Mouse (Mus musculus) heart, postnatal 0 days (tissue): Measurements from ENCODE around the gene Alkbh1. TPM values are rescaled to one million over a fixed set of nuclear protein-coding genes. Genes with fewer than 3 reads are reported as not detected.
"Not testable (repeated sequence)": the region's sequence is repeated elsewhere in the genome, so short reads cannot be mapped to it uniquely, and the experiment has no call there.

Experiments
- ATAC-seq: fragments of 200-750 bp; cut with Nextera tagmentation; 2 replicates; pipeline ENCODE4 v1.8.0; 2017; ENCODE audit warnings: low read depth, moderate number of reproducible peaks, moderate library complexity; ENCODE audit not compliant: insufficient read depth
- DNase-seq: peaks from one replicate; pipeline ENCODE4 v3.0.0-alpha.2; 2016; ENCODE audit warnings: low spot score
- H3K27ac ChIP-seq: fragments of 300-500 bp; sonication (generic); 2 replicates; pipeline ENCODE4 v1.5.1; 2014; ENCODE audit warnings: low read depth, mild to moderate bottlenecking
- H3K27me3 ChIP-seq: fragments of 300-500 bp; sonication (generic); 2 replicates; pipeline ENCODE4 v1.6.1; 2014; ENCODE audit warnings: low read length, mixed read lengths; ENCODE audit not compliant: control insufficient read depth, insufficient read depth
- H3K36me3 ChIP-seq: fragments of 300-500 bp; sonication (generic); replicated peaks from 2 replicates; pipeline ENCODE4 v1.6.1; 2014; ENCODE audit warnings: low read length, mixed read lengths; ENCODE audit not compliant: control insufficient read depth, insufficient read depth
- H3K4me1 ChIP-seq: fragments of 300-500 bp; sonication (generic); 2 replicates; pipeline ENCODE4 v1.6.1; 2014; ENCODE audit warnings: antibody characterized with exemption; ENCODE audit not compliant: control insufficient read depth, insufficient read depth
- H3K4me2 ChIP-seq: fragments of 300-500 bp; sonication (generic); 2 replicates; pipeline ENCODE4 v1.6.1; 2014; ENCODE audit warnings: low read depth, mild to moderate bottlenecking, low read length, moderate library complexity
- H3K4me3 ChIP-seq: fragments of 300-500 bp; sonication (generic); 2 replicates; pipeline ENCODE4 v1.5.1; 2014; ENCODE audit warnings: low read depth, low read length
- H3K9ac ChIP-seq: fragments of 300-500 bp; sonication (generic); replicated peaks from 2 replicates; pipeline ENCODE4 v1.6.1; 2014; ENCODE audit warnings: low read depth, low read length, mixed read lengths
- H3K9me3 ChIP-seq: fragments of 300-500 bp; sonication (generic); replicated peaks from 2 replicates; pipeline ENCODE4 v1.6.1; 2016; ENCODE audit warnings: low read length; ENCODE audit not compliant: control insufficient read depth
- CTCF ChIP-seq: IDR thresholded peaks from 2 replicates; pipeline ENCODE4 v1.5.1; 2016; ENCODE audit warnings: antibody characterized with exemption, control low read depth, low read depth
- EP300 ChIP-seq: IDR thresholded peaks from 2 replicates; pipeline ENCODE4 v1.6.1; 2016; ENCODE audit warnings: antibody characterized with exemption, low read depth
- WGBS: fragments of 180-500 bp; shearing (Covaris S2); extraction: QIAGEN DNeasy Blood & Tissue Kit; methylation state at CpG from one replicate; pipeline ENCODE4 v1.1.7; 2014; 5-methylcytosine and 5-hydroxymethylcytosine counted together
- polyA plus RNA-seq: library from polyadenylated mRNA; unstranded; fragments of >200 nt; fragmentation: Nextera tagmentation; extraction: Ambion mirVana; gene quantifications from 2 replicates; pipeline ENCODE4 v1.2.1, GENCODE M21; 2015
- total RNA-seq: library from RNA; depleted of rRNA; stranded (reverse); fragments of >200 nt; gene quantifications from 2 replicates; pipeline ENCODE4 v1.2.3, GENCODE M21; 2014; ENCODE audit warnings: low replicate concordance; rRNA removed

The Alkbh1 gene
- total RNA-seq (26.2 and 26.6 TPM in 2 replicates), polyA plus RNA-seq (14.3 and 17.7 TPM in 2 replicates)

DNA sequence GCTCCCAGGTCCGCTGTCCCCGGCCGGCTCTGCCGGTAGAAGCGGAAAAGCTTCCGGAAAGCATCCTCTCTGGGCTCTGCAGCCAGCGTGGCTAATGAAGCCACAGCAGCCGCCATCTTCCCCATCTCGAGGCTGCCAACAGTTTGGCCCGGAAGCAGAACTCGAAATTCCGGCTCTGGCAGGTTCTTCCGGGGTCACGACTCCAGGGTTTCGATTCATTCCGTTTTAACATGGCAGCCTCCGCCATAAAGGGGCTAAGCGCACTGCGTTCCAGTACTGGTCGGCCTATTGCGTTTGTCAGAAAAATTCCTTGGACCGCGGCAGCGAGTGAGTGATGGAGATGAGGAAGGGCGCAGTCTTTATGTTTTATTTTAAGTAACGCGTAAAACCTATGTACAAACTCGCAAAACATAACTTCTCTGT, at the start of gene Alkbh1, which contains the start of gene Slirp:
TSS of gene Alkbh1 (minus strand) at position 318 of the 423 bp plus-strand sequence.
TSS of gene Slirp (plus strand) at position 197 of the 423 bp plus-strand sequence.
- H3K4me3 ChIP-seq, result peak within 1 kb of the TSS; percentile 94
- H3K9ac ChIP-seq, result peak within 1 kb of the TSS; percentile 77
- H3K4me2 ChIP-seq, result peak within 1 kb of the TSS; percentile 82
- peaks cover 19% of the 10 kb centered on the region for H3K4me1 ChIP-seq
- WGBS, result under 1% methylated on average over 28 of the region's 28 CpGs
- TF ChIP-seq CTCF, result no peak
- TF ChIP-seq EP300, result 0 out of 2 replicates have a peak, but pooled peaks have one; percentile 35
- H3K9me3 ChIP-seq, result no peaks in the 10 kb centered on the region
- ATAC-seq, result peak; percentile 94
- H3K27ac ChIP-seq, result peak within 1 kb of the TSS; percentile 86
- H3K27me3 ChIP-seq, result no peaks in the 10 kb centered on the region
- peak; percentile 96 for DNase-seq
- peaks cover 51% of the 10 kb centered on the region for H3K36me3 ChIP-seq

DNA sequence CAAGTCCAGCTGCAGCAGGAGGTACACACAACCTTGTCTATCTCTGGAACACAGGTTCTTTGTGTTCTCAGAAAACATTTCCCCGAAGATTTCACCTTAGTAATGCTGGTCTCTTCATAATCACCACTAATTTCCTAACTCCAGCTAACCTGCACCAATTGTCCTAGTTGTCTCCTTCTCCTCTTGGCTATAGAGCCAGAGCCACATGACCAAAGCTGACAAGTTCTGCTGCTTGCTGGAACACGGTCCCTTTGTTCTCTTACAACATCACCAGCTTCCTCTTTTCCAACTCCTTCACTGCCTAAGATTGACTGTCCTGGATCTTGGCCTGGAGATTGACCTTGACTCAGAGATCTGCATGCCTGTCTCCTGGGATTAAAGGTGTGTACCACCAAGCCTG, 44.9 kb upstream of the Alkbh1 start:
- WGBS, result 50% methylated on average over 2 of the region's 2 CpGs
- not testable (repeated sequence) for H3K4me3 ChIP-seq, ATAC-seq

DNA sequence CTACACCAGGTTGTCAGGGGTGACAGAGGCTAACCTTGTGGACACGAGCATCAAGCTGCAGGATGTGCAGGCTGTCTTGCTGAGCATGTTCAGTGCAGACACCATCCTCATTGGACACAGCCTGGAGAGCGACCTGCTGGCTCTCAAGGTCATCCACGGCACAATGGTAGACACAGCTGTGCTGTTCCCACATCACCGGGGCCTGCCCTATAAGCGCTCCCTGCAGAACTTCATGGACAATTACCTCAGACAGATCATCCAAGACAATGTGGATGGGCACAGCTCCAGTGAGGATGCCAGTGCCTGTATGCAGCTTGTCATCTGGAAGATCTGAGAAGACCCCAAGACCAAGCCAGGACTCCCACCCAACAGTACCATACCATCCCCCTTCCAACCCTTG, 38.7 kb upstream of the Alkbh1 start:
- H3K4me3 ChIP-seq, H3K9me3 ChIP-seq, DNase-seq, H3K9ac ChIP-seq, ATAC-seq, H3K27ac ChIP-seq, H3K27me3 ChIP-seq, H3K4me1 ChIP-seq, H3K36me3 ChIP-seq, H3K4me2 ChIP-seq: not testable (repeated sequence)
- WGBS, result 87% methylated on average over 5 of the region's 5 CpGs

More for the DNA sequence above, 44.9 kb upstream of the Alkbh1 start:
- not testable (repeated sequence) for H3K36me3 ChIP-seq, H3K27me3 ChIP-seq, H3K4me2 ChIP-seq, H3K9me3 ChIP-seq, H3K27ac ChIP-seq, H3K4me1 ChIP-seq, H3K9ac ChIP-seq, DNase-seq

DNA sequence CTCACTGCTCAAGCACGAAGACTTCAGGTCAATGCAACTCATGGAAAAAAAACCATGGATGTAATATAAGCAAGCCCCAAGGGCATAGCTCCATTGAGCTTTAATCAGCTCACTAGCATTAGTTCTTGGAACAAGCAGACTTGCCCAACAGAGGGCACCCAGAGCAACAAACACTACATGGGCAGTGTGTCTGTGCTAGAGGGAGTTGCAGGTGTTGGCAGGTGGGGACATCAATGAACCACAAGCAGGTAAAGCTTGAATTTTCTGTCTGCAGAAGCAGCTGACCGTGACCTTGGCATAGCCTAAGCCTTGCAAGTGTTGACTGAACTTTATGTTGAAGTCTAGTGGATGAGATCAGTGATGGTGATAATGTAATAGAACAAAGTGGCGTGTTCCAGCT, 30.9 kb upstream of the Alkbh1 start:
- no peak overlapping the region for H3K9ac ChIP-seq
- no peak overlapping the region for H3K4me3 ChIP-seq
- no peaks in the 10 kb centered on the region for H3K36me3 ChIP-seq
- WGBS, result 69% methylated on average over 3 of the region's 3 CpGs
- no peaks in the 10 kb centered on the region for H3K27me3 ChIP-seq
- no peak overlapping the region for H3K4me2 ChIP-seq
- H3K9me3 ChIP-seq, result no peaks in the 10 kb centered on the region
- H3K27ac ChIP-seq, result no peak overlapping the region
- H3K4me1 ChIP-seq, result peaks cover 12% of the 10 kb centered on the region
- TF ChIP-seq CTCF (no peak), EP300 (no peak)
- ATAC-seq, result no peak
- DNase-seq, result no peak

DNA sequence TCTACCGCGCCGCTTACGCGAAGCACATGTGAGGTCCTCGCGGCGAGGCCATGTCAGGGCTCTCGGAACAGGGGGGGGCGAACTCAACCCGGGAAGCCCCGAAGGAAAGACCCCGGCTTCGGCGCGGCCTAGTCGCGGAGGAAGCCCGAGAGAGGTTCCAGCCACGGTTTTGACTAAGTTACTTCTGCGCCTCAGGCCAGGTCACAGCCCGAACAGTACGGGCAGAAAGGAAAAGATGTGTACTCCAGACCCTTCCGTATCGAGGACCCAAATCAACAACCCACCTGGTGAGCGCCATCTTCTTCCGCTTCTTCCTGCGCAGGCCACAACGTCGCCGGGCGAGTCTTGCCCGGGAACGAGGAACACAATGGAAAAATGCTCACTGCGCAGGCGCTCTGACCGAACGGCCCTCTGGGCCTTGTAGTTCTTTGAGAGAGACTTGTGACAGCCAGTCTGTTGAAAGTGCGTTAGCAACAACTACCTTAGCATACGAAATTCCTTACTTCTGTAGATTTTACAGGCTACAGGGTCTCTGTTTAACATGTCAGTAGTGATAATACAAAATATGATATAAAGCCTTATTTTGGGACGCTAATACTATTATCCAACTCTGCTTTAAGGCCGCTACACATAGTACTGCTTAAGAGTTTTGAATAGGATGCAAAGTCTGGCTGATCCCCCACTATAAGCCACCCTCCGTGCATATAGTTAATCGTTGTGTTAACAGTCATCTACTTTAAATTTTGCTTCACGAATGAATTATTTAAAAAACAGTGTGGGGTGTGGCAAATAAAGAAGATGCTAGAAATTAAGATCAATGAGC, 28.4 kb upstream of the Alkbh1 start, which contains the start of gene Snw1:
TSS of gene Snw1 (minus strand) at position 311 of the 823 bp plus-strand sequence.
- peak within 1 kb of the TSS; percentile 68 for H3K4me3 ChIP-seq
- no peak for TF ChIP-seq CTCF
- peak; percentile 87; the same call in 1 of the 2 replicates for TF ChIP-seq EP300
- peak within 1 kb of the TSS; percentile 81 for H3K27ac ChIP-seq
- H3K4me2 ChIP-seq, result peak within 1 kb of the TSS; percentile 68
- H3K9ac ChIP-seq, result peak within 1 kb of the TSS; percentile 90
- DNase-seq, result peak; percentile 91
- H3K36me3 ChIP-seq, result peaks cover 13% of the 10 kb centered on the region
- peak; percentile 97 for ATAC-seq
- H3K4me1 ChIP-seq, result peaks cover 12% of the 10 kb centered on the region
- H3K27me3 ChIP-seq, result no peaks in the 10 kb centered on the region
- H3K9me3 ChIP-seq, result no peaks in the 10 kb centered on the region
- WGBS, result 3% methylated on average over 45 of the region's 45 CpGs
